Mouse (Mus musculus): ENCODE data around the gene Qrich2. TPM values are rescaled to one million over a fixed set of nuclear protein-coding genes. Genes with fewer than 3 reads are reported as not detected.
"Not testable (repeated sequence)": the region's sequence is repeated elsewhere in the genome, so short reads cannot be mapped to it uniquely, and the experiment has no call there.

Qrich2 gene
- total RNA-seq, 2 experiments from 2014 or later, result not detected

GRCm38 (mm10) chr11:116434287-116434966 is 31.6 kb downstream of the Qrich2 start:
- intact Hi-C loops (cut with DNase I), result loop anchor here (1.0 kb wide), 1 partner anchor 21 kb away; the partner anchor contains the start of gene Rnf157
- peak; percentile 39 to 42 for DNase-seq (ENCODE audit: low spot score in 2 of 2)

- peak; percentile 99 to 100 for DNase-seq (ENCODE audit: low spot score in 2 of 2)
- intact Hi-C loops (cut with DNase I), result loop anchor here (1.0 kb wide), 1 partner anchor 20 kb away; the partner anchor contains the start of gene Rnf157
Measured at GRCm38 (mm10) chr11:116433356-116434286, 32.4 kb downstream of the Qrich2 start, which contains the start of gene Ubald2. Gene Ubald2 (plus strand): TSS chr11:116434094.

- intact Hi-C loops (cut with DNase I), result no loop called here
Measured at GRCm38 (mm10) chr11:116432593-116433355, 33.3 kb downstream of the Qrich2 start.

GRCm38 (mm10) chr11:116432127-116432526 is 33.9 kb downstream of the Qrich2 start:
- intact Hi-C loops (cut with DNase I), result no loop called here

More at GRCm38 (mm10) chr11:116432593-116433355, 33.3 kb downstream of the Qrich2 start:
- DNase-seq (ENCODE audit: low spot score in 2 of 2), result peak; percentile 43 to 92

GRCm38 (mm10) chr11:116431428-116432077 is 34.5 kb downstream of the Qrich2 start:
- intact Hi-C loops (cut with DNase I), result no loop called here
- DNase-seq (ENCODE audit: low spot score in 2 of 2), result no peak

More at GRCm38 (mm10) chr11:116432127-116432526, 33.9 kb downstream of the Qrich2 start:
- no peak for DNase-seq (ENCODE audit: low spot score in 2 of 2)

- intact Hi-C loops (cut with DNase I), result no loop called here
- DNase-seq (ENCODE audit: low spot score in 2 of 2), result no peak
Measured at GRCm38 (mm10) chr11:116430723-116431427, 35.2 kb downstream of the Qrich2 start.

GRCm38 (mm10) chr11:116429862-116430613 is 36.0 kb downstream of the Qrich2 start:
- intact Hi-C loops (cut with DNase I), result no loop called here
- DNase-seq (ENCODE audit: low spot score in 2 of 2), result no peak

- intact Hi-C loops (cut with DNase I), result no loop called here
Measured at GRCm38 (mm10) chr11:116428872-116429859, 36.9 kb downstream of the Qrich2 start.

GRCm38 (mm10) chr11:116426852-116427575 is 39.0 kb downstream of the Qrich2 start:
- DNase-seq (ENCODE audit: low spot score in 2 of 2), result no peak
- intact Hi-C loops (cut with DNase I), result no loop called here

More at GRCm38 (mm10) chr11:116428872-116429859, 36.9 kb downstream of the Qrich2 start:
- no peak for DNase-seq (ENCODE audit: low spot score in 2 of 2)

- DNase-seq (ENCODE audit: low spot score in 2 of 2); intact Hi-C loops (cut with DNase I): not testable (repeated sequence)
Measured at GRCm38 (mm10) chr11:116426328-116426727, 39.7 kb downstream of the Qrich2 start.

GRCm38 (mm10) chr11:116424621-116425407 is 41.2 kb downstream of the Qrich2 start:
- intact Hi-C loops (cut with DNase I), result no loop called here
- no peak for DNase-seq (ENCODE audit: low spot score in 2 of 2)

GRCm38 (mm10) chr11:116423782-116424620 is 42.0 kb downstream of the Qrich2 start:
- DNase-seq (ENCODE audit: low spot score in 2 of 2), result no peak
- intact Hi-C loops (cut with DNase I), result no loop called here

- no peak for DNase-seq (ENCODE audit: low spot score in 2 of 2)
- intact Hi-C loops (cut with DNase I), result no loop called here
Measured at GRCm38 (mm10) chr11:116423214-116423613, 42.8 kb downstream of the Qrich2 start.

GRCm38 (mm10) chr11:116422562-116422961 is 43.5 kb downstream of the Qrich2 start:
- intact Hi-C loops (cut with DNase I), result no loop called here
- DNase-seq (ENCODE audit: low spot score in 2 of 2), result no peak
